Mouse (Mus musculus) bone marrow macrophage, adult 2 months (primary cell): ENCODE measurements around the gene Crocc.

Source experiments
- CTCF ChIP-seq: IDR thresholded peaks from 2 replicates; pipeline ENCODE4 v1.5.1; 2012; ENCODE audit warnings: low read depth, mild to moderate bottlenecking, low read length, moderate library complexity
- POLR2A ChIP-seq: IDR thresholded peaks from 2 replicates; pipeline ENCODE4 v1.6.1; 2012; ENCODE audit warnings: mild to moderate bottlenecking, low read depth, low read length, borderline replicate concordance

- TF ChIP-seq CTCF (no peak), POLR2A (no peak)
Observed at GRCm38 (mm10) chr4:141053138-141053537, 7.2 kb downstream of the Crocc start.
